Mouse (Mus musculus) thymus, postnatal 0 days (tissue): ENCODE measurements around the gene Sdf2l1. TPM values are rescaled to one million over a fixed set of nuclear protein-coding genes. Genes with fewer than 3 reads are reported as not detected.
"Not testable (repeated sequence)": the region's sequence is repeated elsewhere in the genome, so short reads cannot be mapped to it uniquely, and the experiment has no call there.

ENCODE experiments used
- DNase-seq: peaks from one replicate; pipeline ENCODE4 v3.0.0-alpha.2; 2015; ENCODE audit warnings: low spot score
- polyA plus RNA-seq: library from polyadenylated mRNA; unstranded; fragments of >200 nt; fragmentation: Nextera tagmentation; extraction: Ambion mirVana; gene quantifications from 2 replicates; pipeline ENCODE4 v1.2.1, GENCODE M21; 2015

Sdf2l1 gene
- 74.2 and 113 TPM in 2 replicates for polyA plus RNA-seq

- DNase-seq, result peak; percentile 96
These were observed at the start of gene Sdf2l1 for GRCm38 (mm10) chr16:17132089-17132905. Gene Sdf2l1, minus strand, starts transcription at chr16:17132383.

- no peak for DNase-seq
These were observed 49.2 kb upstream of the Sdf2l1 start for GRCm38 (mm10) chr16:17181382-17181781.

GRCm38 (mm10) chr16:17179706-17180105 lies 47.5 kb upstream of the Sdf2l1 start:
- no peak for DNase-seq

- DNase-seq, result no peak
These were observed 45.5 kb upstream of the Sdf2l1 start for GRCm38 (mm10) chr16:17177623-17178170.

- no peak for DNase-seq
These were observed 43.6 kb upstream of the Sdf2l1 start for GRCm38 (mm10) chr16:17175765-17176164.

- DNase-seq, result no peak
These were observed 35.9 kb upstream of the Sdf2l1 start for GRCm38 (mm10) chr16:17168049-17168448.

- DNase-seq, result no peak
These were observed 35.0 kb upstream of the Sdf2l1 start for GRCm38 (mm10) chr16:17167179-17167578.

- DNase-seq, result not testable (repeated sequence)
These were observed 33.3 kb upstream of the Sdf2l1 start for GRCm38 (mm10) chr16:17165478-17165877.

- no peak for DNase-seq
These were observed 22.2 kb upstream of the Sdf2l1 start for GRCm38 (mm10) chr16:17154346-17154745.

GRCm38 (mm10) chr16:17151874-17152273 lies 19.7 kb upstream of the Sdf2l1 start:
- no peak for DNase-seq

- DNase-seq, result no peak
These were observed 18.5 kb upstream of the Sdf2l1 start for GRCm38 (mm10) chr16:17150520-17151258.

GRCm38 (mm10) chr16:17148084-17148483 lies 15.9 kb upstream of the Sdf2l1 start:
- DNase-seq, result peak; percentile 65

- peak; percentile 47 for DNase-seq
These were observed 15.3 kb upstream of the Sdf2l1 start for GRCm38 (mm10) chr16:17147391-17147929.

GRCm38 (mm10) chr16:17146772-17147235 lies 14.6 kb upstream of the Sdf2l1 start, which contains the start of gene Ccdc116:
Gene Ccdc116, minus strand, starts transcription at chr16:17147229.
- DNase-seq, result peak; percentile 84

- peak; percentile 45 for DNase-seq
These were observed 12.2 kb upstream of the Sdf2l1 start, which contains the start of gene Ydjc for GRCm38 (mm10) chr16:17144339-17144738. Gene Ydjc, plus strand, starts transcription at chr16:17144621.

GRCm38 (mm10) chr16:17137355-17137754 lies 5.2 kb upstream of the Sdf2l1 start:
- DNase-seq, result no peak

GRCm38 (mm10) chr16:17132906-17133200 lies 670 bp upstream of the Sdf2l1 start:
- DNase-seq, result no peak

- DNase-seq, result peak; percentile 48
These were observed 743 bp downstream of the Sdf2l1 start for GRCm38 (mm10) chr16:17131191-17132088.

- peak; percentile 60 for DNase-seq
These were observed 4.9 kb downstream of the Sdf2l1 start for GRCm38 (mm10) chr16:17127292-17127691.

- peak; percentile 89 for DNase-seq
These were observed 7.2 kb downstream of the Sdf2l1 start, which contains the start of gene 2610318N02Rik for GRCm38 (mm10) chr16:17124871-17125520. Gene 2610318N02Rik, minus strand, starts transcription at chr16:17125167.
